Mouse (Mus musculus) v-Abl transformed pro-B cells (cell line): ENCODE measurements around the gene Elfn2.

Experiments
- in situ Hi-C, 2 experiments: fragments of 400-800 bp; cut with MboI; formaldehyde crosslinking; loops; one replicate each; pipeline ENCODE4 v1.15.1; 2025; ENCODE audit not compliant: unreplicated experiment in 2 of 2

The Elfn2 gene

GRCm38 (mm10) chr15:78624961-78625360 is 93.6 kb downstream of the Elfn2 start:
- in situ Hi-C loops, result loop anchor here (5.0 to 10.0 kb wide), 5 partner anchors 38 to 222 kb away; partner anchors contain the start of gene Cdc42ep1 (in 1 of the 2)

- in situ Hi-C loops, result loop anchor here (5.0 to 10.0 kb wide), 5 partner anchors 37 to 223 kb away; partner anchors contain the start of gene Cdc42ep1 (in 1 of the 2)
These were observed 94.1 kb downstream of the Elfn2 start for GRCm38 (mm10) chr15:78624431-78624950.

DNA sequence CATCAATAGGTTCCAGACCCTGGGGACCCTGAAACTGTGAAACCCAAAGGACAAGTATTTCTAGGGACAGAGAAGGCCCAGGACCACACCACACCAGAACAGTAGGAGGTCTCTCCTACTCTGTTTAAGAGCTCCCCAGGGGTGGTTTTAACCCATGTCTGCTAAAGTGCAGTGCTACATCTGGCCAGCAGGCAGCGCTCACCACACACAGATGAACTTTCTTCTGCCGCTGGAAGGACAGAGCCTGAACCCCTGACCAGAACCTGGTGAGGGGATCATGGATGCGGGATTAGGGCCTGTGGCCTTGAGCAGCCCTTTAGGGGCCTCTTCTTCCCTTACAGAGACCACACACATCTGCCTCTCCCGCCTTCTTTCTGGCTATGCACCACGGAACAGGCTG is 95.1 kb downstream of the Elfn2 start:
- in situ Hi-C loops, result loop anchor here (5.0 to 10.0 kb wide), 5 partner anchors 36 to 224 kb away; partner anchors contain the start of gene Cdc42ep1 (in 1 of the 2)
